Mouse (Mus musculus): ENCODE measurements around the gene Scamp4. TPM values are rescaled to one million over a fixed set of nuclear protein-coding genes. Genes with fewer than 3 reads are reported as not detected.
"Not testable (repeated sequence)": the region's sequence is repeated elsewhere in the genome, so short reads cannot be mapped to it uniquely, and the experiment has no call there.

The Scamp4 gene
- polyA plus RNA-seq, 1 experiment from 2014 or later = 63.7 TPM

GRCm38 (mm10) chr10:80649910-80650309 is 47.2 kb downstream of the Scamp4 start:
- H3K27me3 ChIP-seq; H3K4me2 ChIP-seq; H3K9me3 ChIP-seq; ATAC-seq (ENCODE audit: low FRiP score); H3K4me3 ChIP-seq (replicated peaks); H3K9ac ChIP-seq; H3K27ac ChIP-seq; H3K4me1 ChIP-seq: not testable (repeated sequence)
- H3K36me3 ChIP-seq (replicated peaks) = peaks cover 54% of the 10 kb centered on the region
- 89% methylated on average over 6 of the region's 6 CpGs for WGBS

DNA sequence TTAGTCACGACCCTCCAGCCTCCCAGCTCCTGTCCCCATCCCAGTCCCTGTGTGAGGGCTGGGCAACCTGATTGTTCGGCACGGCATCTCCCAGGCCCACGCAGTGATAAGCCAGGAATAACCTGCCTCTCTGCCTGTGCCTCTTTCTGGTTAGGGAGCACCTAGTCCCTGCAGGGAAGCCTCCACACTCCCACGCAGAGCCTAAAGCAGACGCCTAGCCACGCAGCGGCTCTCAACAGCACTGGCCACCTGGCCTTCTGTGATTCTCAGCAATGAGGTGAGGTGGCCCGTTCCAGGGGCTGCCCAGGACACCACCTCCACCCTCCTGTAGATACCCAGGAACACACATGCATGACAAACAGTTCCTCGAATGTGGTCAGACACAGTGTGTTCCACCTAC is 47.7 kb downstream of the Scamp4 start:
- H3K4me2 ChIP-seq = no peak overlapping the region
- H3K27me3 ChIP-seq = no peaks in the 10 kb centered on the region
- H3K9me3 ChIP-seq = no peaks in the 10 kb centered on the region
- no peak overlapping the region for H3K27ac ChIP-seq
- 97% methylated on average over 10 of the region's 10 CpGs for WGBS
- H3K9ac ChIP-seq = no peak overlapping the region
- peaks cover 13% of the 10 kb centered on the region for H3K4me1 ChIP-seq
- no peak for ATAC-seq (ENCODE audit: low FRiP score)
- peaks cover 49% of the 10 kb centered on the region for H3K36me3 ChIP-seq (replicated peaks)
- no peak overlapping the region for H3K4me3 ChIP-seq (replicated peaks)

DNA sequence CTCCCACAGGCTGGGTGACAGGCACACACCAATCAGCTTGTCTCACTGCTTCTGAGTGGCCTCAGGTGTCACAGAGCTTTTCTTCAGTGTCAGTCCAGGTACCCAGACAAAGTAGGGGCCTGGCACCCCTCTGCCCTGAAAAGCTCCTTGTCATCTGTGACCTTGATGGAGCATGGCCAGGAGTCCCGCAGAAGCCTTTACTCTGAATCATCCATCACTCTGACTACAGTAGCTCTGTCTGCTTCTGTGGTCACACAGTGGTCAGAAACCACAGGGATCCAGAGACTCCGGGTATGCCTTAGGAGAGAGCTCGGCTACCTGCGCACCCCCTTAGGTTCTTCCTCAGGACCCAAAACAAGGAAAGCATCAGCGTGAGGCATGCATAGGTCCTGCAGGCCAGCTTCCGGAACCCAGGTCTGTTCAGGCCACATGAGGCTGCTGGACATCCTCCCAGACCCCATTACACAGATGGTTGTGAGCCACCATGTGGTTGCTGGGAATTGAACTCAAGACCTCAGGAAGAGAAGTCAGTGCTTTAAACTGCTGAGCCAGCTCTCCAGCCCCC is 50.6 kb downstream of the Scamp4 start:
- Histone ChIP-seq H3K27me3 (no peaks in the 10 kb centered on the region), H3K4me2 (no peak overlapping the region), H3K9me3 (no peaks in the 10 kb centered on the region), H3K9ac (no peak overlapping the region), H3K4me3 (replicated peaks) (no peak overlapping the region), H3K36me3 (replicated peaks) (peaks cover 20% of the 10 kb centered on the region), H3K4me1 (peaks cover 29% of the 10 kb centered on the region), H3K27ac (no peak overlapping the region)
- 96% methylated on average over 6 of the region's 6 CpGs for WGBS
- ATAC-seq (ENCODE audit: low FRiP score) = no peak

DNA sequence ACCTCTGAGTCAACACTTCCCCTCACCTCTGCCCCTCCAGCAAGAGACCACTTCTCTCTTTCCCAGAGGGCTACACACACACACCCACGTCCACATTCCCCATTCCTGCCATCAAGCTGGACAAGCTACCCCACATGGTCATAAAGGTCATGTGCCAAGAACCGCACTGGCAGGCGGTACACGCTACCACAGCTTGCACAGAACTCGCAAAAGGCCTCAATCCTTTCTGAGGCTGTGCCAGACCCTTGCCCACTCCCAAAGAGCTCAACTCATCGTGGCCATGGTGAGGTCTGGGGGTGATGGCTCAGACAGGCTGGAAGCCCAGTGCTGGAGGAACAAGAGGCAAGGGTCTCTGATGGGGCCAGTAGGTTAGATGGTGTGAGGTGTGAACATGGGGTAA is 52.2 kb downstream of the Scamp4 start:
- H3K4me1 ChIP-seq = peaks cover 37% of the 10 kb centered on the region
- H3K9me3 ChIP-seq = no peaks in the 10 kb centered on the region
- no peak overlapping the region for H3K9ac ChIP-seq
- H3K27ac ChIP-seq = no peak overlapping the region
- no peak for ATAC-seq (ENCODE audit: low FRiP score)
- H3K4me3 ChIP-seq (replicated peaks) = peak overlapping the region; percentile 95
- no peaks in the 10 kb centered on the region for H3K27me3 ChIP-seq
- H3K4me2 ChIP-seq = peak overlapping the region; percentile 98
- 90% methylated on average over 6 of the region's 6 CpGs for WGBS
- peaks cover 14% of the 10 kb centered on the region; the same call in 1 of the 2 replicates for H3K36me3 ChIP-seq (replicated peaks)

DNA sequence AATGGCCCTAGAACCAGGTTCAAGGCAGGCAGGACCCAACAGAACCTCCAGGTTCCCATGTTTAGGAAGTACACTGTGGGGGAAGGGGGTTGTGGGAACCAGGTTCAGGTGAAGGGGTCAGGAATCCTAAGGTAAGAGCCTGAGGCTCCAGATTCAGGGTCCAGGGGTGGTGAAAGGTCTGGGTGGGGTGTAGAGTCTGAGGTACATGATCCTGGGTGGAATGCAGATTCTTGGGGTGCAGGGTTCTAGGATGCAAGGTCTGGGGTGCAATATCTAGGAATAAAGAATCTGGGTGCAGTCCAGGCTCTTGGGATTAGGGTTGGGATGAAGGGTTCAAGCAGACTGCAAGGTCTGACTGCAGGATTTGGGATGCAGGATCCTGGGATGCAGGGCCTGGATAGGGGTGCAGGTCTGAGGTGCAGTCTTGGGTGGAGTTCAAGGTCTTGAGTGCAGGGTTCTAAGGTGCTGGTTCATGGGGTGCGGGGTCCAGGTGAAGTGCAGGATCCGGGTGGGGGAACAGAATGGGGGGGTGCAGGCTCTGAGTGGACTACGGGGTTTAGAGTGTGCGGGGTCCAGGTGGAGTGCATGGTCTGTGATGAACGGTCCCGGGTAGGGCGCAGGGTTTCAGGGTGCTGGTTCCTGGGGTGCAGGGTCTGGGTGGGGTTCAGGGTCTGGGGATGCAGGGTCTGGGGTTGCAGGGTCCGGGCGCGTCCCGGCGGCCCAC is 52.9 kb downstream of the Scamp4 start:
- Histone ChIP-seq H3K27ac (peak overlapping the region; percentile 89), H3K9me3 (no peaks in the 10 kb centered on the region), H3K9ac (peak overlapping the region; percentile 93), H3K36me3 (replicated peaks) (peaks cover 10% of the 10 kb centered on the region; the same call in 1 of the 2 replicates), H3K4me1 (peaks cover 37% of the 10 kb centered on the region), H3K4me2 (peak overlapping the region; percentile 98), H3K27me3 (no peaks in the 10 kb centered on the region), H3K4me3 (replicated peaks) (peak overlapping the region; percentile 95)
- peak; percentile 60 for ATAC-seq (ENCODE audit: low FRiP score)
- WGBS = 4% methylated on average over 12 of the region's 12 CpGs

DNA sequence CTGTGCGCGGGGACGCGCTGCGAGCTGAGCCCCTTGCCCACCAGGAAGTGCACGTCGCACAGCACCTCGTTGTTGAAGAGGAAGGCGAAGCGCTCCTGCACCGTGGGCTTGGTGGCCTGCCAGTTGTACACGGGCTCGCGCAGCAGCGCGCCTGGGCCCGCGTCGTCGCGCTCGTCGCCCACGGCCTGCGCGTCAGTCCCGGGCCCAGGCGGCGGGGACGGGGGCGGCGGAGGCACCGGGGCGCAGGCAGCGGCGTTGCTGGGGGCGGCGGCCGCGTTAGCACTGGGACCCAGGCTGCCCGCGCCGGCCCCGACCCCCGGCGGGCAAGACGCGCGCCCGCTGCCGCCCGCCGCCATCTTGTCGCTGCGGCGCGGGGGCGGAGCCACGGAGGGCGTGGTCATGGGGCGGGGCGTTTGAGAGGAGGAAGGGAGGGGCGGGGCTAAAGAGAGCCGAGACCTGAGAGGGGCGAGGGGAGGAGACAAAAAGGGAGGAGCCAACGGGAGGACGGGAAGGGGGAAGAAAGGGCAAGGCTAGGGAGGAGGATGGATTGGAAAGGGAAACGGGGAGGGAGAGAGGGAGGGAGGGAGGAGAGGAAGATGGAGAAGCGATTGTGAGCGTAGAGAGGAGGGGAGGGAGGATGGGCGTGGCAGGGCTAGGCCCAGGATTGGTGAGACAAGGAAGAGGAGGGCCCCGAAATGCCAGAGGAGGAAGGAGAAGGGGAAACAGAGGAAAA is 53.6 kb downstream of the Scamp4 start:
- ATAC-seq (ENCODE audit: low FRiP score) = peak; percentile 89
- Histone ChIP-seq H3K27ac (peak overlapping the region; percentile 92), H3K4me1 (peaks cover 37% of the 10 kb centered on the region), H3K27me3 (no peaks in the 10 kb centered on the region), H3K4me2 (peak overlapping the region; percentile 98), H3K36me3 (replicated peaks) (peaks cover 8% of the 10 kb centered on the region; the same call in 1 of the 2 replicates), H3K4me3 (replicated peaks) (peak overlapping the region; percentile 95), H3K9ac (peak overlapping the region; percentile 93), H3K9me3 (no peaks in the 10 kb centered on the region)
- under 1% methylated on average over 65 of the region's 72 CpGs for WGBS

DNA sequence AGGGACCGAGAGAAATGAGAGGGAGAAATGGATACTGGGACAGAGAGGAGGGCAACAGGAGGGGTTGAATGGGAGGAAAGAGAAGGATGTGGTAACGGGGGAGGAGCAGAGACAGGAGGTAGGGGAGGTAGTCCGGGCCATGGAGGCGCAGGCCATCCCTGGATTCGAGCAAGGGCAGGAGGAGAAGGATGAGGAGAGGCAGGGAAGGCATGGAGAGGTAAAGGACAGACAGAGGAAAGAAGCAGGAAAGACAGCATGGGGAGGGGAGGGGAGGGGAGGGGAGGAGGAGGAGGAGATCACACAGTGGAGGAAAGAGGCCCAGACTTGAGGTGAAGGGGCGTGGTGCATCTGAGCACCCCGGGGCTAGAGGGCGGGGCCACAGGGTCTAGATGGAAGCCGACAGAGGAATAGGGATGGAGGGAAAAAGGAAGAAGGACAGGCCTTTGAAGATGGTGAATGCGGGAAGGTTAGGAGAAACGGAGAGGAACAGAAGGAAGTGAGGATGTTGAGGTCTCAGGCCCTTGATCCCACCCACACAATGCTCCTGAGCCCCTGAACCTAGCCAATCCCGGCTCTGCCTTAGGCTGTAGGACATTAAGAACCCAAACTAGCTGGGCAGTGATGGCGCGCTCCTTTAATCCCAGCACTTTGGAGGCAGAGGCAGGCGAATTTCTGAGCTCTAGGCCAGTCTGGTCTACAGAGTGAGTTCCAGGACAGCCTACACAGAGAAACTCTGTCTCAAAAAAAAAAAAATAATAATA is 54.4 kb downstream of the Scamp4 start, which contains the start of gene Btbd2:
Btbd2 (minus strand) TSS at position 209 of the 761 bp plus-strand sequence.
- Histone ChIP-seq H3K27me3 (no peaks in the 10 kb centered on the region), H3K9me3 (no peaks in the 10 kb centered on the region), H3K4me3 (replicated peaks) (peak within 1 kb of the TSS; percentile 95), H3K36me3 (replicated peaks) (peaks cover 4% of the 10 kb centered on the region; the same call in 1 of the 2 replicates), H3K4me2 (peak within 1 kb of the TSS; percentile 98), H3K4me1 (peaks cover 37% of the 10 kb centered on the region), H3K9ac (peak within 1 kb of the TSS; percentile 93), H3K27ac (peak within 1 kb of the TSS; percentile 92)
- WGBS = 20% methylated on average over 15 of the region's 15 CpGs
- ATAC-seq (ENCODE audit: low FRiP score) = no peak; the same call in 1 of the 2 replicates

DNA sequence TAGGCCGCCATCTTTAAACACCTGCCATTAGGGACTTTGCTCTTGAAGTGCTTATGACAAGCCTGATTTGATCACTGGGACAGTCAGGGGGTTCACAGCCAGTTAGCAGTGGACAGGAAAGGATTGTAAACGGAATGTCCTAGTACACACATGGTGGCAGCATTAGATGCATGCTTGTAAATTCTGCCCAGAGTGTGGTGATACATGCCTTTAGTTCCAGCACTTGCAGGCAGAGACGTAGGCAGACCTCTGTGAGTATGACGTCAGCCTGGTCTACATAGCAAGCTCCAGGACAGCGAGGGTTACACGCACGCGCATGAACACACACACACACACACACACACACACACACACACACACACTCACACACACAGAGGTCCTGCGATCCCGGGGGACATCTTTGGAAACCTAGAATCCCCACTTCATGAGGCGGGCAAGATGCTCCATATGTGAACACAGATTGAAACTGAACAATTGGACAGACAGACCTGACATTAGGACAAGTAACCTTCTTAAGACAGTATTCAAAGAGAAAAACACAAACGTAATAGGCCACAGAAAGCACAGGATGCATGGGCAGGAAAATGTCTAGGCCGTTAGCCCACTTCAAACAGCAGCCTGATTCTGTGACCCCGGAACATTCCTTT is 55.6 kb downstream of the Scamp4 start:
- H3K9ac ChIP-seq = no peak overlapping the region
- H3K9me3 ChIP-seq = no peaks in the 10 kb centered on the region
- H3K4me3 ChIP-seq (replicated peaks) = no peak overlapping the region
- H3K4me2 ChIP-seq = no peak overlapping the region
- ATAC-seq (ENCODE audit: low FRiP score) = no peak
- H3K27me3 ChIP-seq = no peaks in the 10 kb centered on the region
- H3K36me3 ChIP-seq (replicated peaks) = no peaks in the 10 kb centered on the region; the same call in 1 of the 2 replicates
- 84% methylated on average over 14 of the region's 14 CpGs for WGBS
- peaks cover 40% of the 10 kb centered on the region for H3K4me1 ChIP-seq
- H3K27ac ChIP-seq = 0 out of 2 replicates have a peak overlapping the region, but pooled peaks have one; percentile 25

- no peak overlapping the region for H3K4me3 ChIP-seq (replicated peaks)
- 66% methylated on average over 4 of the region's 4 CpGs for WGBS
- ATAC-seq (ENCODE audit: low FRiP score) = no peak
- H3K4me1 ChIP-seq = peaks cover 43% of the 10 kb centered on the region
- H3K9me3 ChIP-seq = no peaks in the 10 kb centered on the region
- H3K36me3 ChIP-seq (replicated peaks) = no peaks in the 10 kb centered on the region
- H3K4me2 ChIP-seq = no peak overlapping the region
- H3K9ac ChIP-seq = no peak overlapping the region
- H3K27me3 ChIP-seq = no peaks in the 10 kb centered on the region
- H3K27ac ChIP-seq = no peak overlapping the region
These were observed 56.1 kb downstream of the Scamp4 start for GRCm38 (mm10) chr10:80658841-80659202.

GRCm38 (mm10) chr10:80659213-80659612 is 56.5 kb downstream of the Scamp4 start:
- Histone ChIP-seq H3K36me3 (replicated peaks) (no peaks in the 10 kb centered on the region), H3K4me2 (peak overlapping the region; percentile 38), H3K27ac (no peak overlapping the region), H3K4me3 (replicated peaks) (0 out of 2 replicates have a peak overlapping the region, but pooled peaks have one; percentile 12), H3K9me3 (no peaks in the 10 kb centered on the region), H3K9ac (no peak overlapping the region), H3K27me3 (no peaks in the 10 kb centered on the region), H3K4me1 (peaks cover 42% of the 10 kb centered on the region)
- ATAC-seq (ENCODE audit: low FRiP score) = no peak
- WGBS = 13% methylated on average over 10 of the region's 10 CpGs

GRCm38 (mm10) chr10:80661149-80661548 is 58.5 kb downstream of the Scamp4 start:
- H3K9me3 ChIP-seq = no peaks in the 10 kb centered on the region

More at GRCm38 (mm10) chr10:80661149-80661548, 58.5 kb downstream of the Scamp4 start:
- no peak overlapping the region for H3K9ac ChIP-seq
- H3K27me3 ChIP-seq = no peaks in the 10 kb centered on the region
- WGBS = 36% methylated on average over 5 of the region's 5 CpGs
- ATAC-seq (ENCODE audit: low FRiP score) = no peak
- H3K4me3 ChIP-seq (replicated peaks) = no peak overlapping the region
- no peak overlapping the region for H3K4me2 ChIP-seq
- no peak overlapping the region for H3K27ac ChIP-seq
- H3K4me1 ChIP-seq = peaks cover 36% of the 10 kb centered on the region
- peaks cover 8% of the 10 kb centered on the region for H3K36me3 ChIP-seq (replicated peaks)
